Mouse (Mus musculus) bone marrow, adult 2 months (tissue): ENCODE data around the gene Cdca4. TPM values are rescaled to one million over a fixed set of nuclear protein-coding genes. Genes with fewer than 3 reads are reported as not detected.

ENCODE experiments used
- H3K27ac ChIP-seq: fragments of 200-500 bp; 2 replicates; pipeline ENCODE4 v1.5.1; 2012; ENCODE audit warnings: low read depth, mild to moderate bottlenecking, control low read depth, inconsistent platforms, low read length; ENCODE audit not compliant: control insufficient read depth, poor library complexity, insufficient read depth
- H3K4me1 ChIP-seq: fragments of 200-500 bp; 2 replicates; pipeline ENCODE4 v1.6.1; 2011; ENCODE audit warnings: low read length; ENCODE audit not compliant: control insufficient read depth, insufficient read depth
- H3K4me3 ChIP-seq: fragments of 200-500 bp; replicated peaks from 2 replicates; pipeline ENCODE3; 2011; ENCODE audit warnings: mild to moderate bottlenecking, low read depth, low read length, control low read depth; ENCODE audit not compliant: control insufficient read depth
- CTCF ChIP-seq: fragments of 200-500 bp; IDR thresholded peaks from 2 replicates; pipeline ENCODE4 v1.5.1; 2011; ENCODE audit warnings: low read length, control low read depth; ENCODE audit not compliant: control insufficient read depth, insufficient read depth
- POLR2A ChIP-seq: fragments of 200-500 bp; IDR thresholded peaks from 2 replicates; pipeline ENCODE4 v1.6.1; 2011; ENCODE audit warnings: low read depth, mild to moderate bottlenecking, control low read depth, low read length, borderline replicate concordance; ENCODE audit not compliant: control insufficient read depth
- WGBS: fragments of 180-500 bp; shearing (Covaris S2); methylation state at CpG from one replicate; pipeline ENCODE4 v1.1.7; 2018; 5-methylcytosine and 5-hydroxymethylcytosine counted together
- polyA plus RNA-seq: library from polyadenylated mRNA; stranded (reverse); fragments of >200 nt; gene quantifications from 2 replicates; pipeline ENCODE4 v1.2.4, GENCODE M21; 2011; ENCODE audit warnings: low replicate concordance; ENCODE audit not compliant: missing spikeins, insufficient read depth, insufficient read length

Cdca4 gene
- polyA plus RNA-seq, 1 experiment, result 40.6 TPM

DNA sequence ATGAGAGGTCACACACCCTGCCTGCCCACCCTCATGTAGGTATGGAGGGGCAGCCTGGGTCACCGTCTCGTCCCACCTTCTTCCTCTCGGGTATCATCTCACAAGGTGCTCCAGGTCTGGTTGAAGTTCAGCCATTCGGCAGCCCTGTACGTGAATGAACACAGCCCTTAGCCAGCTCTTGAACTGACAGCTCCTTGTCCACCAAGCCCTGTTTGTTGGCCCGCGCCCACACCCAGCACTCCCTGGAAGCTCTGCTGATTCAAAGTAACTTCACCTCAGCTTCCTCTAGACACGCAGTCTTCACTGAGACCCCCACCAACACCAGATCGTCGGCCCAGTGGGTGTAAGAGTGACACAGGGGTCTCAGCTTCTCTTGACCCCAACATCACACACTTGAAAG lies 43.8 kb upstream of the Cdca4 start:
- Histone ChIP-seq H3K27ac (no peak overlapping the region), H3K4me3 (no peak overlapping the region), H3K4me1 (peaks cover 9% of the 10 kb centered on the region)
- WGBS, result 83% methylated on average over 10 of the region's 10 CpGs
- TF ChIP-seq CTCF (no peak), POLR2A (no peak)

DNA sequence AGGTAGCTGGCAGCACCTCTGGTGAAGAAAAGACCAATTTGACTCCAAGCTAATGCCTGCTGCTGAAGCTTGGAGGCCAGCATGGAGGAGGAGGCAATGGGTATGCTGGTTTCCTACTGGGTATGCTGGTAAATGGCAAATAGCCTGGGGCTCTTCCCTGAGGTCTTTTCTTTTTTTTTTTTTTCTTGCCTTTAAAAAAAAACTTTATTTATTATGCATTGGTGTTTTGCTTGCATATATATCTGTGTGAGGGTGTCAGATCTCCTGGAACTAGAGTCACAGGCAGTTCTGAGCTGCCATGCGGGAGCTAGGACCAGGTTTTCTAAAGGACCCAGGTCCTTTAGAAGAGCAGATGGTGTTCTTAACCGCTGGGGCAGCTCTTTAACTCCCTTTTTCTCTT lies 42.0 kb upstream of the Cdca4 start:
- no peak overlapping the region for H3K4me3 ChIP-seq
- peaks cover 10% of the 10 kb centered on the region for H3K4me1 ChIP-seq
- no peak for TF ChIP-seq CTCF
- no peak for TF ChIP-seq POLR2A
- 81% methylated on average over 2 of the region's 2 CpGs for WGBS
- no peak overlapping the region for H3K27ac ChIP-seq

DNA sequence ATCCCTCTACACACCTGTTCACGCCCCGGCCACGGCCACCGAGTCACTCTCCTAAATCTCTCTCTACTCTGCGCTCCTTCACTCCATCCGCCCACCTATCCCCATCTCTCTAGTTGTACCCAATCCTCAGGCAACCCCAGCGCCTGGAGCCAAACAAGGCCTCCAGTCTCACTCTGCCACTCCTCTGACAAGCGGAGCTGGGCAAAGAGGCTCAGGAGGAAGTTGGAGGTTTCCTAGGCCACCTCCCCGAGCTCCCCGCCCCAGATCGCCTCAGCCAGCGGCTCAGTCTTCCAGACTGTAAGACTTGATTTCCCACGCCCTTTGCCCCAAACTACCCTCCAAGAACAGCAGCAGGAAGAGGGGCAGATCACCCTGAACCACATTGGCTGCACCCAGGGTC lies 41.6 kb upstream of the Cdca4 start:
- TF ChIP-seq POLR2A (no peak), CTCF (no peak)
- Histone ChIP-seq H3K27ac (no peak overlapping the region; the same call in 1 of the 2 replicates), H3K4me3 (no peak overlapping the region), H3K4me1 (peaks cover 9% of the 10 kb centered on the region)
- WGBS, result 14% methylated on average over 13 of the region's 13 CpGs

DNA sequence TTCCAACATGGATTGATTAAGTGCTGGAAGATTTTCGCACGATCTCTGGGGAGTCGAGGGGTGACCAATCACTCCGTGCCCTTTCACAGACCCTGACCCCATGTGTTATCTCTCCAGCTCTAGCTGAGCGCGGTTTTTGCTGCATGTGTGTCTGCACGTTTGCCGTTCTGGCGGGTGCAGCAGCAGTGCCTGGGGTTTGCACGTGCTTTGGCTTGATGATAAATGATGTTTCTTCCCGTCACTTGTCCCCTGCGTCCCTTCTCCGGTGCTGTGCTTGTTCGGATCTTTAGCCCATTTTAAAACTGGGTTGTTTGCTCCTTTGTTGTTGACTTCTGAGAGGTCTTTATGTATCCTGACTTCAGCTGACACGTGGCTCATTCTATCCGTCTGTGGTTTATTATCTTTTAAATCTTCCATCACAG lies 40.6 kb upstream of the Cdca4 start:
- H3K27ac ChIP-seq, result no peak overlapping the region
- TF ChIP-seq POLR2A (no peak), CTCF (no peak)
- 24% methylated on average over 16 of the region's 16 CpGs for WGBS
- no peak overlapping the region for H3K4me3 ChIP-seq
- H3K4me1 ChIP-seq, result peaks cover 11% of the 10 kb centered on the region; the same call in 1 of the 2 replicates

DNA sequence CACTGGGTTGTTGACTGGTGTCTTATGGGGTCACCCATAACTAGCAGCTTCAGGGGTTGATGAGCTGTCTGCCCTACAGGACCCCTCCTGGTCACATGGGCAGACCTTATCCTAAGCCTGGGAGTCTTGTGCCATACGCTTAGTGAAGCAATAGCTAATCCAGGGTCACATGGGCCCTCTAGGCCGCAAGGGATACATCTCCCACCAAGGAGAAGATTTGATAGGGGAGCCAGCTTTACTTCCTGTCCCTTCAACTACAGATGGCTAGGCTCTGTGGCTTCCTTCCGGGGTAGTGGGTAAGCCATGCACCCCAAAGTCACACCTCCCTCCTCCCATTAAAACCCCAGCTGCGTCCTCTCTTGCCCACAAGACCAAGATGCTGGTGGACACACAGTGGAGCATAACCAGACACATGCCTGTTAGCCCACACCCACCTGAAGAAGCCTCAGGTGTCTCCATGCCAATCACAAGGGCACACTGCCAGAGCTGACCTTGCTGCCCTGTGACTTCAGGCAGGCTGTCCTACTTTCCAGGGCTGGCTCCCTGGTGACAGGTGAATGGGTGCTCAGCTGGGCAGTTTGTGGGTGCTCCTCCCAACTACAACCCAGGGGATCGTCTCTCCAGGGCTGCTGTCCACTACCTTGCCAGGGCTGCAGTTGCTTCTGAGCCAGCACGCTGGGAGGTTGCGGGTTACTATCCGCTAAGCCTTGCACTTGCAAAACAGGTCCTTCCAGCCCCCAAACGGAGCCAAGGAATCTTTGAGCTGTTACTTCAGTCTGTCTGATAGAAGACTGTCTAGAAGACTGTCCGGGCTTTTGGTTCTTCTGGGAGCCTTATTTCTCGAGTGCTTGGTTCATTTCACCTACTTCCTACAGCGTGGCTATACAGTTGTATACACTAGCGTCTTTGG lies 39.2 kb upstream of the Cdca4 start, which contains the start of gene Gpr132:
Gene Gpr132 (minus strand): TSS at position 51 of the 910 bp plus-strand sequence.
- no peak for TF ChIP-seq CTCF
- TF ChIP-seq POLR2A, result no peak
- WGBS, result 41% methylated on average over 13 of the region's 13 CpGs
- H3K27ac ChIP-seq, result peak within 1 kb of the TSS; percentile 65
- peaks cover 15% of the 10 kb centered on the region for H3K4me1 ChIP-seq
- H3K4me3 ChIP-seq, result no peak within 1 kb of the TSS

DNA sequence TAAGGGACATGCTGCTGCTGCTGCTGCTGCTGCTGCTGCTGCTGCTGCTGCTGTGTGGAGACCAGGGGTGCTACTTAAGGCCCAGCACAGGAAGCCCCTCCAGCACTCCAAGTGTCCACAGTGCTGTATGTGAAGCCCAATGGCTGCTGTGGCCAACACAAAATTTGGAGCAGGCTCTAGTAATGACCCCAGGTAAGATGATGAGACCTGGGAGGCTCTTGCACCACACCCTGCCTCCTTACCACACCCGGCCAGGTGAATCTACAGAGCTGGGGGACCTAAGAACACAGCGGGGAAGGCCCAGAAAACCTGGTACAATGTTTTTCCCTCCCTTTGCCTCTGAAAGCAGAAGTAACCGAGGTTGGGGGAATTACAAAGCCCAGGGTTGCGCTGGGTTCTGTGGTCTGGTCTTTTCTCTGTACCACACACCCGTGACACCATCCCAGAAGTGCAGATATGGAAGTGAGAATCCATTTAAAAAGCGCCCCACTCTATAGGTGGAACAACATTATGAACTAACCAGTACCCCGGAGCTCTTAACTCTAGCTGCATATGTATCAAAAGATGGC lies 38.0 kb upstream of the Cdca4 start:
- Histone ChIP-seq H3K27ac (peak overlapping the region; percentile 65), H3K4me3 (no peak overlapping the region)
- 5% methylated on average over 7 of the region's 7 CpGs for WGBS

DNA sequence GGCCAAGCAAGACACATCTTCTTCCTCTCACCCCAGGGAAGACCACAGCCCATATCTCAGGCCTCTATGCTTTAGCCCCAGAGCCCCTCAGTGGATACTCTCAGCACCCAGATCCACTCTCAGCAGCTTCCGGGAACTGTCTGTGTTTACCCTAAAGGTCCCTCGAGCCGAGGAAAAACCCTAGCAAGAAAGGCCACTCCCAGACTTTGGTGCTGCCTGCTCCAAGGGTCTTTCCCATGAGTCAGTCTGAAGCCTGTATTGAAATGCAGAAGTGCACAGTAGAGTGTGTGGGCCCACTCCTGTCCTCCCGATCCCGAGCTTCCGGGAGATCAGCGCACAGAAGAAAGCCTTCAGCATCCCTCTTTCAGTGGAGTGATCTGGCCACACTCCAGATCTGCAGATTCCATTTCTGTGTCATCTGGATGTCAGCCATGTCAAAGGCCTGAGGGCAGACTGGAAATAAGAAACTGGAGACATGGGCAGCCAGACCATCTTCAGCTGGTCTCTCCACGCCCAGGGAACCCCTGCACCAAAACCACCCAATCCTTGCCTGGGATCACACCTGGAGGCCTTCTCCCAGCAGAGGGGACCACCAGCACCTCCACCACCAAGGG lies 37.4 kb upstream of the Cdca4 start:
- peaks cover 15% of the 10 kb centered on the region for H3K4me1 ChIP-seq
- peak overlapping the region; percentile 65 for H3K27ac ChIP-seq
- WGBS, result 63% methylated on average over 8 of the region's 8 CpGs
- TF ChIP-seq CTCF (no peak), POLR2A (no peak)
- no peak overlapping the region for H3K4me3 ChIP-seq

More for the DNA sequence above, 38.0 kb upstream of the Cdca4 start:
- TF ChIP-seq CTCF, result no peak
- H3K4me1 ChIP-seq, result peaks cover 15% of the 10 kb centered on the region

DNA sequence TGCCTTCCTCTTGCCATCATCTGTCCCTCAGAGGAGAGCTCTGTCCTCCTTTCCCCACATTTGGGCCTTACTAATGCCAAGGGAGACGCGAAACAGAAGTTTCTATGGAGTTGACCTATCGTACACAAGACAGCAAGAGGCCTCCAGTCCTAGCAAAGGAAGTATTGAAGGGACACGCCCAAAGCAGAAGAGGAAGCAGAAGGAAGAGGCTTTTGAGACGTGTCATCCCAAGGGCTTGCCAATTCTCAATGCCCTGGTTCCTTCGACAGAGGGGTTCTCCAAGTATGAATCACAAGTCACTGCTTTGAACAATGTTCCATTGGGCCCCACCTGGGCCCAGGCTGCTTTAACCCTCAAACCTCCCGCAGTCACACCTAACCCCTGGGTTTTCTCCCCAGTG lies 35.6 kb upstream of the Cdca4 start:
- WGBS, result 29% methylated on average over 7 of the region's 7 CpGs
- Histone ChIP-seq H3K27ac (peak overlapping the region; percentile 52), H3K4me1 (peaks cover 14% of the 10 kb centered on the region), H3K4me3 (no peak overlapping the region)
- TF ChIP-seq POLR2A (no peak), CTCF (no peak)
